In genomic region chr16:38375182-38375581, GRCm38 (mm10) we compare ENCODE assay signal across 1 mouse cellular context.
TF ChIP-seq lines count a peak whose summit lies in the region.

No protein-coding gene starts in this region.

TF ChIP-seq in CH12.LX, 34 proteins besides CTCF, POLR2A, EP300 and RAD21:
- TF ChIP-seq RCOR1 (conservative IDR thresholded peaks at IDR 0.05; ENCODE audit: low read depth, low read length) (no peak), IRF4 (IDR thresholded peaks at IDR 0.05; ENCODE audit: low read depth, low read length) (no peak)
TF ChIP-seq in CH12.LX: peak in this region for 0.
